Mouse (Mus musculus): ENCODE results near the gene Alox12b.

Alox12b gene

GRCm38 (mm10) chr11:69172606-69173005, 15.8 kb downstream of the Alox12b start:
- DNase-seq (ENCODE audit: low spot score in 2 of 2): no peak

GRCm38 (mm10) chr11:69174722-69175121, 17.9 kb downstream of the Alox12b start:
- DNase-seq (ENCODE audit: low spot score in 2 of 2): no peak

- no peak for DNase-seq (ENCODE audit: low spot score in 2 of 2)
Measured at GRCm38 (mm10) chr11:69178525-69178924, 21.7 kb downstream of the Alox12b start.

GRCm38 (mm10) chr11:69179512-69179911, 22.7 kb downstream of the Alox12b start:
- DNase-seq (ENCODE audit: low spot score in 2 of 2): no peak

- DNase-seq (ENCODE audit: low spot score in 2 of 2): no peak
Measured at GRCm38 (mm10) chr11:69180120-69180519, 23.3 kb downstream of the Alox12b start.

GRCm38 (mm10) chr11:69185031-69185430, 28.2 kb downstream of the Alox12b start:
- DNase-seq (ENCODE audit: low spot score in 2 of 2): no peak

GRCm38 (mm10) chr11:69185936-69186335, 29.1 kb downstream of the Alox12b start:
- DNase-seq (ENCODE audit: low spot score in 2 of 2): no peak

GRCm38 (mm10) chr11:69192840-69193239, 36.1 kb downstream of the Alox12b start:
- DNase-seq (ENCODE audit: low spot score in 2 of 2): peak in 1 of 2 experiments; percentile 18

GRCm38 (mm10) chr11:69196766-69197165, 40.0 kb downstream of the Alox12b start:
- DNase-seq (ENCODE audit: low spot score in 2 of 2): no peak

GRCm38 (mm10) chr11:69197194-69197593, 40.4 kb downstream of the Alox12b start:
- DNase-seq (ENCODE audit: low spot score in 2 of 2): no peak

GRCm38 (mm10) chr11:69197743-69198142, 41.0 kb downstream of the Alox12b start, which contains the start of gene Alox8:
TSS of gene Alox8 (minus strand) at chr11:69197843.
- no peak for DNase-seq (ENCODE audit: low spot score in 2 of 2)

GRCm38 (mm10) chr11:69199251-69199650, 42.5 kb downstream of the Alox12b start:
- DNase-seq (ENCODE audit: low spot score in 2 of 2): no peak

GRCm38 (mm10) chr11:69200231-69200630, 43.4 kb downstream of the Alox12b start:
- DNase-seq (ENCODE audit: low spot score in 2 of 2): no peak

- DNase-seq (ENCODE audit: low spot score in 2 of 2): no peak
Measured at GRCm38 (mm10) chr11:69202469-69203230, 45.9 kb downstream of the Alox12b start.

GRCm38 (mm10) chr11:69211431-69211830, 54.6 kb downstream of the Alox12b start:
- no peak for DNase-seq (ENCODE audit: low spot score in 2 of 2)

GRCm38 (mm10) chr11:69217411-69217810, 60.6 kb downstream of the Alox12b start:
- no peak for DNase-seq (ENCODE audit: low spot score in 2 of 2)

- DNase-seq (ENCODE audit: low spot score in 2 of 2): no peak
Measured at GRCm38 (mm10) chr11:69218661-69219060, 61.9 kb downstream of the Alox12b start.
